Mouse (Mus musculus) neural tube, embryonic 10.5 days (tissue): ENCODE measurements at regions not wholly inside any gene's neighbourhood (a gene's known extent, or its start where the extent isn't known, plus 50 kb on each side); places are given as distances from the start of the nearest gene placed in this dataset.

Experiments used
- DNase-seq: peaks from one replicate; pipeline ENCODE4 v3.0.0-alpha.2; 2017; ENCODE audit warnings: low spot score; ENCODE audit errors: extremely low spot score

DNA sequence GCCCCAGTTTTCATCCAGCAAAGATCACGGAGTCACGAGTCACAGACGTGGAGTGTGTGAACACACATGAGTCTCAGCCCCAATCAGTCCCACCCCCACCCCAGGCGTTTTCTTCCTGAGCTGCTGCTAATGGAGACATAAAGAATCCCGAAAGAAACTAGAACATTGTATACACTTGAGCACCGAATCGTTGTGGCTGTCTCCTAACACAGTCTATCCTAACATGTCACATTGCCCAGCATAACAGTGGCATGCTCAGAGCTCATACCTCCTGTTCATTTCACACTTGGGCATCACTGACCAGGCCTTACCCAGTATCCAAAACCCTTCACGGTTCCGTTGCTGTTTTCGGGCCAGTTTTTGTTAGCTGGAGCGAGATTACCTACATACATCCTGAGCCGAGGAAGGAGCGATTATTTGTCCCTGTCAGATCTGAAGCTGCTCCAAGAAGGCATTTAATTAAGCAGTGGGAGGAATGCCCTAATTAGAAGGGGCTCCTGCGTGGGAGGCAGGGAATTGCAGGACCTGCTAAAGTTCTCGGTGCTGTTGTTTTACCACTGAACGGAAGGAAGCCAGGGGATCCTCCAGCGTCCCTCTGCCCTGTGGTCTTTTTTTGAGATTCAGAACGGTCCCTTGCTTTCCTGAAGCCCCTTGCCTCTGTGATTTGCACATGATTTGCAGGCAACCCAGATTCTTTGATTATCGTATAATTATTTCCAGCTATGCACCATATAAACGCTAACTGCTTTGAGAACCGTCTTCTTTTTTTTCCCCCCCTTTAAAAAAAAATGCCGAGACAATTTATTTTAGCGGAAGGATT is 53.4 kb upstream of the Nap1l1 start:
- no peak for DNase-seq

DNA sequence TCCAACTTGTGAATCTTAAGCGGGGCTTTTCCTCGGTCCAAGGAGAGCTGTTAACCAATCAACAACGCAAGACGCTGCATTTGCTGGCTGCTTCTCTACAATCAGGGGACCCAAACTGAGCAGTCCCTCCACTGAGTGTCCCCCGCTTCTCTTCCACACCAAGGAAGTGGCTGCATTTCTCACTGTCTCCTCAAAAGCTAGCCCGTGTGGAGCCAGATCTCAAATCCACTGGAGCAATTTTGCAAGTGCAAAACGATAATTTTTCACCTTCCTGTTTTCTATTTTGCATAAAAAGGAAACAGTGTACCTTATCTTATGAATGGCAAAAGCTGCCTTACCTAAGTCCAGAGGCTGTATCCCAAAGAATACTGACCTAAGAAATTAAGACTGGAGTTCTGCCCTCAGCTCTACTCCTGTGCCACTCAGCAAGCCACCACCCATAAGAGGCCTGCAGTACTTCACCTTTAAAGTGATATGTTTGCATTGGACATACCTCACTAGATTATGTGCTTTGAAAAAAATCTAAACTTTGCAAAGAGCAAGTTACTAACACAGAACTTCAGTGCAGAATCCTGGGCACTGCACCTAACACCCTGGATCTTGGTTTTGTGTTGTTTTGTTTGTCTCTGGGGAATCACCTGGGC is 52.7 kb upstream of the Nap1l1 start:
- no peak for DNase-seq

DNA sequence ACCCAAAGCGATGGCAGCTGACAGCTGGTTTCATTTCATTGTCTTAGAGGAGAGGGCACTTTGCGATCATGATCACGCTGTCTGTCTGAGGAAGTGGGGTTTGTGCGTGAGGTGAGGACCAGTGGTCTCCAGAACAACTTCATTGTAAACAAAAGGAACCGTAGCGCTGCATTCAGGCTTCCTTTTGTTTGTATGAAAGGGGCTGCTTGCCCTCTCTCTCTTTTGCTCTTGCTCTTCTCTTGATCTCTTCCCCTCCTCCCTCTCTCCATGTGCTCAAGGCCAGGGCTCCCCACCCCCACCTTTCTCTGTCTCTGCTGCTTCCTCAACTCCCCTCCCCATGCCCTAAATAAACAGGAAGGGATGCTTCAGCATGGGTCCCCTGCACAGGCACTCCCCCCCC is 51.0 kb upstream of the Nap1l1 start:
- peak; percentile 42 for DNase-seq

DNA sequence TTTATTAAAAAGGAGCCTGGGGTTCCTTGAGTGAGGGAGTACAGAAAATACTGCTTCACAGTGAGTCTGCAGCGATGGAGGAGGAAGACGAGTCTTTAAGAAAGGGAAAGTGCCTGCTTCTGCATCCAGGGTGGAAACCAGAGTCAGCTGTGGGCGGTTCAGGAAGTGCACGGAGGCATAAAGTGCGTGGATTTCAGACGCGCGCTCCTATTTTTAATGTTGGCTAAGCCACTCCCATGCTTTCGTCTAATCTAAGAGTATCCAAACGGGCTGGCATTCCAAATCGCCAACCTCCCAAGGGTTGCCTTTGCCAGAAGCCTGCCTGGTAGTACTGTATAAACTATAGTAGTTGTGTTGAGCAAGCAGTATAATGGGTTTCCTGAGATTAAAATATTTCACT is 50.4 kb upstream of the Nap1l1 start:
- peak; percentile 28 for DNase-seq
